Mouse (Mus musculus) adrenal gland, adult 18-20 months (tissue): ENCODE measurements around the gene Zc3h13. TPM values are rescaled to one million over a fixed set of nuclear protein-coding genes. Genes with fewer than 3 reads are reported as not detected.

Source experiments
- DNase-seq, 2 experiments: peaks; one replicate each; pipeline ENCODE4 v3.0.0; 2021 to 2022; ENCODE audit warnings: low spot score in 2 of 2
- microRNA-seq, 2 experiments: library from miRNA; unstranded; fragments of <30 nt; microRNA quantifications; one replicate each; pipeline ENCODE4 v1.2.0; 2021; ENCODE audit warnings: borderline number of aligned reads in 2 of 2
- total RNA-seq, 2 experiments: library from RNA; stranded (reverse); gene quantifications; 1 replicate in 1 of 2; 2 replicates in 1 of 2; pipeline ENCODE4 v1.2.3; 2021

Zc3h13 gene
- total RNA-seq, 2 experiments from 2014 or later = 27.0 to 30.0 TPM

DNA sequence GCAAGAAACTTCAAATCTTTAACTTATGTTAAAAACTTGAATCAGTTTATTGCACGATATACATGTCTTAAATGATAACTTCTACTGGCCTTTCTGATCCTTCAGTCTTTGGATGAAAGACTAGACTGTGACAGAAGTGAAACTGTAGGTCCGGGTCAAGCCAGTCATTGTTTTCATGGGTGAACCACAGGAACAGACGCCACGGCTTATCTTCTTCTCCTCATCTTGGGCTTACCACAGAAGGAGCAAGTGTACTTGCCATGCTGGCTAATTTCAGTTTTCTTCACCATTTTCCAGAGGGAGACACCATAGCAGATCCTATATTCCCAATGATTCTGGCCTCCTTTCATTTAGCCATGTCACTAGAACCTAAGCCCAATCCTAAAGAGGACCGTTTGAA, 36.1 kb downstream of the Zc3h13 start:
- no peak for DNase-seq

- DNase-seq = no peak
Measured at GRCm38 (mm10) chr14:75323354-75323753, 39.2 kb downstream of the Zc3h13 start.

- DNase-seq = no peak
Measured at GRCm38 (mm10) chr14:75328062-75328461, 43.9 kb downstream of the Zc3h13 start.

GRCm38 (mm10) chr14:75330621-75331020, 46.4 kb downstream of the Zc3h13 start:
- no peak for DNase-seq

DNA sequence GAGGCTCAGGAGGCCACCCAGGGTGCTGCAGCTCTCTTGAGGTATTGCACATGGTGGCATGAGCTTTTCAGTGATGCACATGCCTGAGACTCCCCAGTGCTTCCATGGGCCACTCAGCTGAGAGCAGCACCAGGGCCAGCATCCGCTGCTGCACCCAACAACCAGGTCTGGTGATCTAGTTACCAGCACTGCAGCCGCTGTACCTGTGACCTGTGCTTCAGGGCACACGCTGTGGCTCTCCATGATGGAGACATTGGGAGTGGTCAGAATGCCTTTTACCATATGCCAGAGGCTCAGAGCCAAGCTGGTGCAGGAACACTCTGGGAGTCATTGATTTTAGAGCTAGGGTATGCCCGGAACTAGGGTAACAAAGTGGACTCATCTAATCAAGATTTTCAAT, 50.1 kb downstream of the Zc3h13 start:
- DNase-seq = no peak

- no peak for DNase-seq
Measured at GRCm38 (mm10) chr14:75337884-75338283, 53.7 kb downstream of the Zc3h13 start.

GRCm38 (mm10) chr14:75346041-75346440, 61.9 kb downstream of the Zc3h13 start:
- DNase-seq = no peak

- no peak for DNase-seq
Measured at GRCm38 (mm10) chr14:75351626-75352025, 67.5 kb downstream of the Zc3h13 start.

DNA sequence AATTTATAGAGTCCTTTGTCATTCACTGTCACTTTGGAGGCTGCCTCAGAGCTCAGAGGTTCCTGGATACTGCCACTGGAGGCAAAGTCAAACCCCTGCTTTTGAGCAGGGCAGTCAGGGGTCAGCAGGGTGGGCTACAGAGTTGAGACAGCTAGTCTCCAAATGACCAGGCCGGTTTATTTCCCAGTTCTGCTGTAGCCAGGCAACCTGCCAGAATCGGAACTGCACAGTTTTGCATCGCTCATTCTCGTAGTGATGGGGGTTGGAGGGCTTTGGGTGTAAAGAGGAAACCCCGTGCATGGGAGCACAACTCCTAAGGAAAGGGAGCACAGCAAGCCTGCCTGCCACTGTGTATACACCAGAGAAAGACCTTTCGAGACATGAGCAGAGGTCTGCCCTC, 79.1 kb downstream of the Zc3h13 start:
- DNase-seq = no peak

GRCm38 (mm10) chr14:75365301-75366035, 81.3 kb downstream of the Zc3h13 start:
- DNase-seq = no peak

DNA sequence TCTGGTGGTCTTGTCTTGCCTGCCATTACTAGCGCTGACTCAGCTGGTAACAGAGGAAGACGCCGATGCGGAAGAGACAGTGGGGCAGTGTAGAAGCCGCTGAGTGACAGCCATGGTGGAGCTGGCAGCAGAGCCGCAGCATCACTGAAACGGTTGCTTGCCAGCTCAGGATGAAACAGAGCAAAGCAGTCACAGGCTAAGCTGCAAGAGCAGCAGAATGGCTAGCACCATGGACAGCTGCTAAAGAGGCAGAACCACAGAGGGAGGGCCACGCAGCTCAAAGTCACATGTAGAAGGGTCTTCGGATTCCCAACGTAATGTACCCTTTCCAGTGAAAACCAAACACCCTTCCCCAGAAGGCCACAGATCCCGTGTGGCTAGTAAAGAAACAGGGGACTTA, 82.6 kb downstream of the Zc3h13 start:
- no peak for DNase-seq

DNA sequence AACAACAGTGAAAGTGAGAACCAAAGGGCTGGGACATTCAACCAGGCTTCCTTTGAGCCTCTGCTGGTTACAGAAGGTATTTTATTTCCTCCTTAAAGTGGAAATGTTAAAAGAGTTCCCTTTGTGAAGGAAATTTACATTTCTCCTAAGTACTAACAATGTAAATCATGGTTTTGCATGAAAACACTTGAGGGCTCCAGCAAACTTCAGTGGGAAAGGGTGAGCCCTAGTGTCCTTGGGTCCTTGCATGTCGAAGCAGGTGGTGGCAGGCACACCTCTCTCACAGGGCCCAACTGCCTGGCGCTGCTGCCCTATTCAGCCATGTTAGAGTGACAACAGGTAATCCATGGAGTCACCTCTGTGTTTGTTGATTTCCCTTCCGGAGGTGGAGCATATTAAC, 83.3 kb downstream of the Zc3h13 start:
- no peak for DNase-seq

GRCm38 (mm10) chr14:75369880-75370279, 85.7 kb downstream of the Zc3h13 start:
- DNase-seq = peak; percentile 32 to 47

GRCm38 (mm10) chr14:75375006-75375598, 90.9 kb downstream of the Zc3h13 start:
- DNase-seq = no peak

DNA sequence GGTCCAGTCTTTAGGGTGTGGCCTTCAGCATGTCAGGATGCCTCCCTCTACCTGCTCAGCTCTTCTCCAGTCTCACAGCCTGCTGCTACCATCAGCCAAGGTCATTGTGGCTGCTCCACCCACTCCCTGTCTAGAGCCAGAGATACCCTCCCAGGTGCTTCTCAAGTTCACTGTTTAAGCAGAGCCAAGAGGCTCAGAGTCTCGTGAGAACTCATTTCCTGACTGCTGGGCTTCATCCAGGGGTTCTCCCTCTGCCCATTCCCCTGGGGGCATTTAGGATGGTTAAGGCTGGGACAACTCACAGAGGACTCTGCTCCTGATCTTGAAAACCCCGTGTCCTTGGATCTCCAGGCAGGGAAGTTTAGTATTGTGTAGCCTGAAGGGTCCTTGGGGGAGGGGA, 92.1 kb downstream of the Zc3h13 start:
- no peak for DNase-seq

DNA sequence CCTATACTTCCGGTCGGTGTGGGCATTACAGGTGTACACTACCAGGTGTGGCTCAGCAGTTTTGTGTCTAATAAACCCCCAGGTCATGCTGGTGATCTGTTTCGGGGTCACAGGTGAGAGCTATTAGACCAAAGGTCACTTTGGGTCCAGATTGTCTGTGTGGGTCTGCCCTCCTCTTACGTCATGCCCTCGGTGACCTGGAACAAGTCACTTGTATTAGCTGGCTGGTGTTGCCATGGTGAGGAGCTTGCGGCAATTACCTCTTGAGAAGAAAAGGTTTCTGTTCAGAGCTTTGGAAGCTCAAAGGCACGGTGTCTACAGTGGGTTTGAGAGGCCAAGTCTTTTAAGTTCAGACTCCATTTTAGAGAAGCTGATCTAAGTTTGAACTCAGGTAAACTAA, 93.4 kb downstream of the Zc3h13 start:
- DNase-seq = no peak

Small RNA genes within 50 kb of the gene (microRNA-seq; reads per million reads assigned to microRNA genes)
- 0 reads per million in 2 experiments for gene Gm44482

Other genes with a start within 250 kb of the Zc3h13 start
- not detected for gene Lrrc63, start 153.5 kb upstream of the Zc3h13 start, total RNA-seq
- 10 to 100 TPM; 14.8 to 26.2 TPM for gene Lcp1, start 153.3 kb upstream of the Zc3h13 start, total RNA-seq
- gene Cpb2, start 42.1 kb upstream of the Zc3h13 start, total RNA-seq = not detected
- gene Siah3, start 171.6 kb downstream of the Zc3h13 start, total RNA-seq = under 1 TPM in 1 of 2 experiments, not detected in 1; 0.13 TPM